Mouse (Mus musculus): ENCODE results near the gene 2610002M06Rik. TPM values are rescaled to one million over a fixed set of nuclear protein-coding genes. Genes with fewer than 3 reads are reported as not detected.

The 2610002M06Rik gene
- not detected in 2 replicates for polyA plus RNA-seq (2012; ENCODE audit: insufficient read depth, insufficient read length, low replicate concordance, missing spikeins)

DNA sequence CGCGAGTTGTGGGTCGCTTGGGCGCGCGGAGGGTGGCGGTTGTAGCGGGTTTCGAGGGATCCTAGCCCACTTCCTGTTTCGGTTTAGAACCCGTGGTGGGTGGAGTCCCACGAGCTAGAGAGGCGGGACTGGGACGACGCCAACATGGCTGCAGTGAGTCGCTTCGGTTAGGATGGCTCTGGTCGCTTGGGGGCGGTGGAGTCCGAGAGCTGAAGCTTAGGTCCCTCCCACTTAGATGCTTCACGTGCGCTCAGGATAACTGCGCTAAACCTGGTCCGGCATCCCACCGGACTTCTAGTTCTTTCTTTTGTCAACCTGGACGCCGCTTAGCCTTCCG lies at the start of gene 2610002M06Rik:
2610002M06Rik (minus strand) TSS at position 117 of the 337 bp plus-strand sequence.
- peak within 1 kb of the TSS; percentile 54 for H3K4me3 ChIP-seq (ENCODE audit: insufficient read depth, low read depth, low read length)
- H3K4me1 ChIP-seq (ENCODE audit: control insufficient read depth, insufficient read depth, low read length), result no peaks in the 10 kb centered on the region
- no peak within 1 kb of the TSS for H3K27ac ChIP-seq (ENCODE audit: insufficient read depth, low read depth, low read length)
- TF ChIP-seq POLR2A (IDR thresholded peaks at IDR 0.05; ENCODE audit: insufficient read depth, low read depth, low read length) (no peak), CTCF (IDR thresholded peaks at IDR 0.05; ENCODE audit: insufficient read depth, low read depth, low read length) (peak; percentile 49; the same call in 1 of the 2 replicates)
- WGBS, result 9% methylated on average over 27 of the region's 28 CpGs

DNA sequence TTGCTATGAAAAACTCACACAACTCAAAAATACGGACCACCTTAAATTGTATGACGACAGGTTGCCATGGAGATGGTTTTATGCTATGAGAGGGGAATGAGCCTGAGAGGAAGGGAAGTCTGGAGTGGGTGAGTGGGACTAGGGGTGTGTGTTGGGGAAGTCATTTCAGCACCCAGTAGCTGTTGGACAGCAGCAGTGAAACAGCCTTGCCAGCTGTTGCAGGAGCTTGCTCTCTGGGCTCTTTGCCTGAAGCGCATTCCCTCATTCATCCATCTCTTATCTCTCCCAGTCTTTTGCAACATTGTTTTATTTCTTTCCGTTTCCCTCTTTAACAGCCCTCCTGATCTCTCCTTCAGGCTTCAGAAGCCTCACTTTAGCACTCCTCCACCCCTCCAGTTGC lies 42.0 kb upstream of the 2610002M06Rik start:
- WGBS, result 29% methylated on average over 4 of the region's 4 CpGs
- TF ChIP-seq CTCF (IDR thresholded peaks at IDR 0.05; ENCODE audit: insufficient read depth, low read depth, low read length), result no peak
- no peak for TF ChIP-seq POLR2A (IDR thresholded peaks at IDR 0.05; ENCODE audit: insufficient read depth, low read depth, low read length)
- Histone ChIP-seq H3K27ac (ENCODE audit: insufficient read depth, low read depth, low read length) (no peak overlapping the region), H3K4me3 (ENCODE audit: insufficient read depth, low read depth, low read length) (no peak overlapping the region), H3K4me1 (ENCODE audit: control insufficient read depth, insufficient read depth, low read length) (no peaks in the 10 kb centered on the region)

DNA sequence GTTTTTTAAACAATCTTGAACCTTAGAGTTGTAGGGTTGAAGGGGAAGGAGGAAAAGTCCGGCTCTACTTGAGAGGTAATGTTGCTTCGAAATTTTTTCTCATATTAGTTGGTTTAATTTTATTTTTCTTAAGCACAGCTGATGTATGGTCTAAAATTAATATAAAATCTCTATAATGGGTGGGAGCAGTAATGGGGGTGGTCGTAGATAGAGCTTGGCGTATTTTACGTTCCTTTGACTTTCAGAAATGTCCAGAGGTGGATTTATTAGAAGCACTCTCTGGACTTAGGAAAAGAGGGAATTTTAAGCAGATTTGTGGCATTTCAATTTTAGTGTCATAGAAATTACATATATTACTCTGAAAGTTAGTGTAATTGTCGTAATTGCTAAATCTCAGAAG lies 592 bp upstream of the 2610002M06Rik start:
- no peak overlapping the region for H3K4me3 ChIP-seq (ENCODE audit: insufficient read depth, low read depth, low read length)
- WGBS, result 85% methylated on average over 6 of the region's 6 CpGs
- no peak overlapping the region for H3K27ac ChIP-seq (ENCODE audit: insufficient read depth, low read depth, low read length)
- H3K4me1 ChIP-seq (ENCODE audit: control insufficient read depth, insufficient read depth, low read length), result no peaks in the 10 kb centered on the region
- no peak for TF ChIP-seq POLR2A (IDR thresholded peaks at IDR 0.05; ENCODE audit: insufficient read depth, low read depth, low read length)
- TF ChIP-seq CTCF (IDR thresholded peaks at IDR 0.05; ENCODE audit: insufficient read depth, low read depth, low read length), result no peak

DNA sequence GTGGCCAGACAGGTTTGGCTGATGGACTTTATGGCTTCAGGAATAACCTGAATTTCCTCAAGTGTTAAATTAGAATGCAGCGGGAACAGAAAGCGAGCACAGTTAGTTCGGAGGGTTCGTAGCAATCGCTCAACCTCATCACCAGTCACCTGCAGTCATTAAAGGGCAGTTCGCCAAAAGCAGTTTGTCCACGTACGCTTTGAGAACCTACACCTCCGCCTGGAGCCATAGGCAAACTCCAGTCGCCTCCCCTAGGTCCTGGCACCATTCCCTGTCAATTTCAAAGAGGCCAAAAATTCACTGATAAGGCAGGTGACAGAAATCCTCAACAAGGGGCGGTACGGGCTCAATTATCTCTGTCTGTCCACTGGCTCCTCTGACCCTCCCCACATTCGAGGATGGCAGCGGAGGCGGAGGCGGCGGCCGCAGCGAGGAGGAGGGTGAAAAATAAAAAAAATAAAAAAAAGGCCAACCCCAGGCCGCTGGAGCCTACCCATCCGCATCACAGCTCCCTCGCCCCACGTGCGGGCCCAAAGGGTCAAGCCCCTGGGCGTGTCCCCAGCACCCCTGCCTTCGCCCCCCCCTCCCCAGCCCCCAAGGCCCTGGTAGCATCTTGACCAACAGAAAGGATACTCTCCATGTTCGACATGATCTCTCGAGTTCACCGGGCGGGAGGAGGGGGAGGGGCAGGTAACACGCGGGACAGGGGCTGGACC lies 474 bp downstream of the 2610002M06Rik start:
- H3K4me1 ChIP-seq (ENCODE audit: control insufficient read depth, insufficient read depth, low read length), result no peaks in the 10 kb centered on the region
- H3K4me3 ChIP-seq (ENCODE audit: insufficient read depth, low read depth, low read length), result peak overlapping the region; percentile 54
- WGBS, result 19% methylated on average over 31 of the region's 32 CpGs
- H3K27ac ChIP-seq (ENCODE audit: insufficient read depth, low read depth, low read length), result no peak overlapping the region
- TF ChIP-seq POLR2A (IDR thresholded peaks at IDR 0.05; ENCODE audit: insufficient read depth, low read depth, low read length) (no peak), CTCF (IDR thresholded peaks at IDR 0.05; ENCODE audit: insufficient read depth, low read depth, low read length) (no peak)

DNA sequence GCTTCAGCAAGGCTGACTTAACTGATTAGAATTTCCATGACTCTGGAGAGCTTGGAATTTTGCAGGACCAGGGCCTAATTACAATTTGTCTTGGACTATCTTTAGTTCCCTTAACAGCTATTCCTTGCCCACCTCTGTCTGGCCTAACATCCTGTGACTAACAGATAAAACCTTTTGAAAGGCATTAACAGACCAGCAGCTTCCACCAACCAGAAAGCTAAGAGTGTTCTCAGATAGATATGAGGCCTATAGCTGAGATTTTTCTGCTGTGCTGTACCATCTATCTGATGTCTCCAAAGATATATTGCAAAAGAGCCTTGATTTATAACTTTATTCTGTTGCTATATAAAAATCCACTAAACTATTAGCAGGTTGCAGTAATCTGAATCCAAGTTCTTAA lies 4.0 kb downstream of the 2610002M06Rik start:
- Histone ChIP-seq H3K4me3 (ENCODE audit: insufficient read depth, low read depth, low read length) (no peak overlapping the region), H3K27ac (ENCODE audit: insufficient read depth, low read depth, low read length) (no peak overlapping the region), H3K4me1 (ENCODE audit: control insufficient read depth, insufficient read depth, low read length) (no peaks in the 10 kb centered on the region)
- no peak for TF ChIP-seq CTCF (IDR thresholded peaks at IDR 0.05; ENCODE audit: insufficient read depth, low read depth, low read length)
- TF ChIP-seq POLR2A (IDR thresholded peaks at IDR 0.05; ENCODE audit: insufficient read depth, low read depth, low read length), result no peak

DNA sequence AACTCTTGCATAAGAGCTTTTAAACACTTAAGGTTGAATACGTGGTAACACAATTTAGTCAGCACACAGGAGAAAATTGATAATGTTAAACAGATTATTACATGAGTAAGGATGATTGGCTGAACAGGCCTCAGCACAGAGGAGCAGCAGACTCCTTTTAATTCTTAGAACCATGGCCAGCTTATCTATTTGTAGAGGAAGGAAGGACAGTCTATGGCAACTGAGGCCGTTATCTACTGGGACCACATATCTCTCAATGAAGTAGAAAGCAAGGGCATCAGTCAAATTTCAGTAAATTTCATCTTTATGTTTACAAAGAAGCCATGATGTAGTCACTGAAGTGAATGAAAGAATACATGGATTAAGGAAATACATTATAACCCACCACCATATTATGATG lies 19.2 kb downstream of the 2610002M06Rik start:
- Histone ChIP-seq H3K27ac (ENCODE audit: insufficient read depth, low read depth, low read length) (no peak overlapping the region), H3K4me3 (ENCODE audit: insufficient read depth, low read depth, low read length) (no peak overlapping the region), H3K4me1 (ENCODE audit: control insufficient read depth, insufficient read depth, low read length) (no peaks in the 10 kb centered on the region)
- TF ChIP-seq POLR2A (IDR thresholded peaks at IDR 0.05; ENCODE audit: insufficient read depth, low read depth, low read length), result no peak
- TF ChIP-seq CTCF (IDR thresholded peaks at IDR 0.05; ENCODE audit: insufficient read depth, low read depth, low read length), result no peak
- 88% methylated on average over 2 of the region's 2 CpGs for WGBS

DNA sequence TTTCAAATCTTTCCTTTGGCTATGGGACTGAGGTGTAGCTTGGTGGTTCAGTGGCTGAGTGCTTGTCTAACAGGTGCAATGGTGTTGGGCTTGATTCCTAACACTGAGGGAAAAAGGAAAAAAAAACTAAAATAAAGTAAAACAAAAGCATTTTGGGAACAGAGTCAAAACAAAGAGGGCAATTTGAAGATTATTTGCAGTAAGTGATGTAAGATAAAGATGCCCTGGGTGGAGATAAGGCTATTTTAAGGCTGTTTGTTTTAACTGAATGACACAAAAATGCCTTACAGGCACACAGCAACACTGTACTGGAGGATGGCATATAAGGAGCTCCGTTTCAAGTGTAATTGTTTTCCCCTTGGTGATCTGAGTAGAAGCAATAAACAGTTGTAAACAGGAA lies 20.3 kb downstream of the 2610002M06Rik start:
- TF ChIP-seq POLR2A (IDR thresholded peaks at IDR 0.05; ENCODE audit: insufficient read depth, low read depth, low read length) (no peak), CTCF (IDR thresholded peaks at IDR 0.05; ENCODE audit: insufficient read depth, low read depth, low read length) (no peak)
- H3K4me1 ChIP-seq (ENCODE audit: control insufficient read depth, insufficient read depth, low read length), result no peaks in the 10 kb centered on the region
- H3K4me3 ChIP-seq (ENCODE audit: insufficient read depth, low read depth, low read length), result no peak overlapping the region
- no peak overlapping the region for H3K27ac ChIP-seq (ENCODE audit: insufficient read depth, low read depth, low read length)
- WGBS, result 36% methylated on average over 1 of the region's 1 CpGs

DNA sequence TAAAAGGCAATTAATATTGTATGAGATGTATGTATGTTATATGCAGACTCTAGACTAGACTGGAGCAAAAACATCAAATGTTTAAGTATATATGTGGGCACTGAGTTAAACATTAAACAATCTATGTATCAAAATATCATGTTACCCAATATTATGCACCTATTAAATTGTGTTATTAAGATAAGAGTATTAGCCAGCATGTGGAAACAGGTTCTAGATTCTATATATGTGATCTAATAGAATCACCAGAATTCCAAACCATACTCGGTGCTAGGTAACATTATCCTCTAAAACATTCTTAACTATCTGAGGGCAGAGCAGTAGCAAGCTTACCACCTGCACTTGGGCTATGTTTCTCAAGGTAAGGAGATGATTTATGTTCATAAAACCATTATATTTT lies 23.8 kb downstream of the 2610002M06Rik start, which contains the start of gene Tent5d:
Tent5d (plus strand) TSS at position 301 of the 400 bp plus-strand sequence.
- Histone ChIP-seq H3K4me1 (ENCODE audit: control insufficient read depth, insufficient read depth, low read length) (no peaks in the 10 kb centered on the region), H3K27ac (ENCODE audit: insufficient read depth, low read depth, low read length) (no peak within 1 kb of the TSS), H3K4me3 (ENCODE audit: insufficient read depth, low read depth, low read length) (no peak within 1 kb of the TSS)
- WGBS, result 96% methylated on average over 1 of the region's 1 CpGs
- no peak for TF ChIP-seq CTCF (IDR thresholded peaks at IDR 0.05; ENCODE audit: insufficient read depth, low read depth, low read length)
- TF ChIP-seq POLR2A (IDR thresholded peaks at IDR 0.05; ENCODE audit: insufficient read depth, low read depth, low read length), result no peak

DNA sequence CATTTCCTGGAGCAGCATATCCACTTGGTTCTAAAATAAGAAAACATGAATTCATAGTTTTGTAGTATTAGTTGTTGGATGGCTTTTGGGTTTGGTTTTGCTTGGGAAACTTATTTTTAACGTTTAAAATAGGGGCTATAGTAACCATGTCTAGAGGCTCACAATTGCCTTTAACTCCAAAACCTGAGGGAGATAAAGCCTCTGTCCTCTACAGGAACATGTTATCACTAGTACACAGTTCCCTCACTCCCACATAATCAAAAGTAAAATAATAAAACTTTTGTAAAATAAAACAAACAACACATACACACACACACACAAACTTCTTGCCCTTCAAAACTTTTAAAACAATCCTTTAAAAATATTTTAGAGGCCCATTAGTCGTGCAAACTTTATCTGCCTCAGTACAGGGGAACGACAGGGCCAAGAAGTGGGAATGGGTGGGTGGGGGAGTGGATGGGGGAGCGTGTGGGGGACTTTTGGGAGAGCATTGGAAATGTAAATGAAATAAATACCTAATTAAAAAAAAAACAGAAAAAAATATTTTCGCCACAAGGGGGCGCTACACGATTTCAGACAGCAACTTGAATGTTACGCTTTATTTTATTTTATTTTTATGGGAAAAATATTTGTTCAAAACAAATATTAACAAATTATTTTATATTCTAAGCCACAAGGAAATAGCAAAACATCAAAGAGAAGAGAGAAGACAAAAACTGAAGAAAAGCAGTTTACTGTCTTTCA lies 25.2 kb downstream of the 2610002M06Rik start:
- TF ChIP-seq POLR2A (IDR thresholded peaks at IDR 0.05; ENCODE audit: insufficient read depth, low read depth, low read length) (no peak), CTCF (IDR thresholded peaks at IDR 0.05; ENCODE audit: insufficient read depth, low read depth, low read length) (no peak)
- Histone ChIP-seq H3K4me3 (ENCODE audit: insufficient read depth, low read depth, low read length) (no peak overlapping the region), H3K4me1 (ENCODE audit: control insufficient read depth, insufficient read depth, low read length) (no peaks in the 10 kb centered on the region), H3K27ac (ENCODE audit: insufficient read depth, low read depth, low read length) (no peak overlapping the region)
- 25% methylated on average over 8 of the region's 8 CpGs for WGBS

All from olfactory bulb, adult 2 months (tissue).